Mouse (Mus musculus) heart, adult 2 months (tissue): ENCODE results near the gene Cntn2.

Experiments
- CTCF ChIP-seq: fragments of 200-600 bp; IDR thresholded peaks from 2 replicates; pipeline ENCODE4 v1.8.1; 2022; ENCODE audit warnings: antibody characterized with exemption, mild to moderate bottlenecking, moderate library complexity
- POLR2A ChIP-seq: fragments of 200-500 bp; IDR thresholded peaks from 2 replicates; pipeline ENCODE4 v1.6.1; 2011; ENCODE audit warnings: mild to moderate bottlenecking, low read depth, low read length, control low read depth; ENCODE audit not compliant: insufficient read depth

DNA sequence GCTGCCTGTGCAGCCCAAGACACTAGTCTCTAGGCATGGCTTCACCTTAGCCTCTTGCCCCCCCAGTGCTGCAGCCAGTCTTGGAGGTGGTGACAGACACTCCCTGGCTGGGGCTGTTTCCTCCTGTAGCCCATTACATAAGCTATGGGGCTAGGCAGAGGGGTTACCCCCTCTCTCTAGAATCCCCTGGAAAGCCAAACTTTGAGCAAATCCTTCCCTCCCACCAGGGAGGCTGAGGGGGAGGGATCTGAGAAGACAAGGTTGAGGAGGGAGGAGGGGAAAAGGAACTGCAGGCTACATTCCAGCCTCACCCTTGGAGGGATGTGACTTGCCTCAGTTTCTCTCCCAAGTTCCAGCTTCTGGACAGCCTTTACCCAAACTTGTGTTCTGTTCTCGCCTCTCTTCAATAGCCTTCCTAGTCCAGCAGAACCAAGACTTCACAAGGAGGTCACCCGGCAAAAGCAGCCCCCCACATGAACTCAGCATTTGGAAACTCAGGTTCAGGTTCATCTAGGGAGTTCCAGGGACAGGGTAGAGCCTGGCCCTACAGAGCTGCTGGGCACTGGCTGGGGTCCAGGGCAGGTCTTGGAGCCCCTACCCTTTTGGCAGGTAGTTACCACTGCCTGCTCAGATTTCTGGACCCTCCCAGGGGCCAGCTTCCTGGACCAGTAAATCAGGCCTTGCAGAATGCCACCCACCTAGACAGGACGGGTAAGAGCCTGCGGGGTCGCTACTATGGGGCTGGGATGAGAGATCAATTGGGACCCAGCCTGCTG, 1.0 kb downstream of the Cntn2 start:
- TF ChIP-seq CTCF, result no peak
- no peak for TF ChIP-seq POLR2A
